Mouse (Mus musculus) heart, postnatal 0 days (tissue): ENCODE data around the gene Fam124b.

Experiments used
- CTCF ChIP-seq: IDR thresholded peaks from 2 replicates; pipeline ENCODE4 v1.5.1; 2016; ENCODE audit warnings: antibody characterized with exemption, control low read depth, low read depth
- EP300 ChIP-seq: IDR thresholded peaks from 2 replicates; pipeline ENCODE4 v1.6.1; 2016; ENCODE audit warnings: antibody characterized with exemption, low read depth

DNA sequence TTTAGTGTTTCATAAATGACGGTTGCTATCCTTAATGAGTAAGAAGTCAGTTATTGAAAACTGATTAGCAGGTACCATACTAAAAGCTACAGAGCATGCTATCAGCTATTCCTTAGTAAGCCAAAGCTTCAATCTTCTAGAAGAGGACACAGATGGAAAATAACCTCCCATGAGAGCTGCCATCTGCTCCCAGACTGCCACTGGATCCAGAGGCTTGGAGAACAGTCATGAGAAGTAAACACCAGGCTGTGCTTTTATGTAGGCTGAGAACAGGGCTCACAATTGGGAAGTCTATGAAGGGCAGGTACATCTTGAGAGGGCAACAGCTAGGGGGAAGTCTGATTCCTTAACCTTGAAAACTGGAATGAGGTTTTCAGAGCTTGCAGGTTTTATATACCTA lies 42.2 kb upstream of the Fam124b start:
- TF ChIP-seq CTCF (no peak), EP300 (no peak)
